Mouse (Mus musculus) limb, embryonic 13.5 days (tissue): ENCODE measurements around the gene Entpd8. TPM values are rescaled to one million over a fixed set of nuclear protein-coding genes. Genes with fewer than 3 reads are reported as not detected.
A peak's percentile ranks its signal among the peaks of the same experiment; 100 is the strongest.

Experiments
- ATAC-seq: fragments of 200-750 bp; cut with Nextera tagmentation; 2 replicates; pipeline ENCODE4 v1.8.0; 2017; ENCODE audit warnings: low read depth, moderate number of reproducible peaks, moderate TSS enrichment; ENCODE audit not compliant: low FRiP score
- H3K27ac ChIP-seq: fragments of 300-500 bp; sonication (generic); 2 replicates; pipeline ENCODE4 v1.5.1; 2015; ENCODE audit warnings: inconsistent platforms, mild to moderate bottlenecking, moderate library complexity
- H3K27me3 ChIP-seq: fragments of 300-500 bp; sonication (generic); 2 replicates; pipeline ENCODE4 v1.6.1; 2015; ENCODE audit warnings: mild to moderate bottlenecking, inconsistent platforms
- H3K36me3 ChIP-seq: fragments of 300-500 bp; sonication (generic); 2 replicates; pipeline ENCODE4 v1.6.1; 2015; ENCODE audit warnings: inconsistent platforms, mild to moderate bottlenecking, moderate library complexity
- H3K4me1 ChIP-seq: fragments of 300-500 bp; sonication (generic); 2 replicates; pipeline ENCODE4 v1.6.1; 2015; ENCODE audit warnings: inconsistent platforms
- H3K4me2 ChIP-seq: fragments of 300-500 bp; sonication (generic); replicated peaks from 2 replicates; pipeline ENCODE4 v1.6.1; 2015; ENCODE audit warnings: inconsistent platforms, mild to moderate bottlenecking, moderate library complexity
- H3K4me3 ChIP-seq: fragments of 300-500 bp; sonication (generic); 2 replicates; pipeline ENCODE4 v1.5.1; 2015; ENCODE audit warnings: moderate library complexity, mild to moderate bottlenecking, inconsistent platforms
- H3K9ac ChIP-seq: fragments of 300-500 bp; sonication (generic); 2 replicates; pipeline ENCODE4 v1.6.1; 2015; ENCODE audit warnings: mild to moderate bottlenecking, inconsistent platforms
- H3K9me3 ChIP-seq: fragments of 300-500 bp; sonication (generic); 2 replicates; pipeline ENCODE4 v1.6.1; 2016; ENCODE audit warnings: inconsistent platforms
- WGBS: fragments of 180-500 bp; shearing (Covaris S2); methylation state at CpG from one replicate; pipeline ENCODE4 v1.1.7; 2015; 5-methylcytosine and 5-hydroxymethylcytosine counted together
- polyA plus RNA-seq: library from polyadenylated mRNA; unstranded; fragments of >200 nt; fragmentation: Nextera tagmentation; extraction: Ambion mirVana; gene quantifications from 2 replicates; pipeline ENCODE4 v1.2.1, GENCODE M21; 2015

Gene Entpd8
- polyA plus RNA-seq, 1 experiment from 2014 or later: not detected

DNA sequence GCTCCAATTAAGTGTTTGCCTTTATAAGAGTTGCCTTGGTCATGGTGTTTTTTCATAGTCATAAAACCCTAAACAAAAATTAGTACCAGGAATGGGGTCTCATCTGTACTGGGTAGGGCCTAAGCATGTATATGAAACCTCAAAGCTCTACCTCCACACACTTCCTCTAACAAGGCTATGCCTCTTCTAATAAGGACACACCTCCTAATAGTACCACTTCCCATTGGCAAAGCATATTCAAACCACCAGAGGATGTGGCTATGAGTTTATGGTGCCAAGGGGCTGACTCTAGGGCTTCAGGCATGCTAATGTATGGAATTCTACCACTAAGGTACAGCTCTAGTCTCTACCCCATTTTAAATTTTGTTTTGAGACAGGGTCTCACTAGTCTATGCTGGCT lies 14.6 kb upstream of the Entpd8 start:
- no peaks in the 10 kb centered on the region for H3K27me3 ChIP-seq
- no peaks in the 10 kb centered on the region for H3K9me3 ChIP-seq
- no peak overlapping the region for H3K4me3 ChIP-seq
- H3K27ac ChIP-seq: no peak overlapping the region
- H3K9ac ChIP-seq: no peak overlapping the region
- no peak for ATAC-seq
- H3K4me1 ChIP-seq: no peaks in the 10 kb centered on the region
- H3K36me3 ChIP-seq: peaks cover 28% of the 10 kb centered on the region
- no peak overlapping the region for H3K4me2 ChIP-seq

DNA sequence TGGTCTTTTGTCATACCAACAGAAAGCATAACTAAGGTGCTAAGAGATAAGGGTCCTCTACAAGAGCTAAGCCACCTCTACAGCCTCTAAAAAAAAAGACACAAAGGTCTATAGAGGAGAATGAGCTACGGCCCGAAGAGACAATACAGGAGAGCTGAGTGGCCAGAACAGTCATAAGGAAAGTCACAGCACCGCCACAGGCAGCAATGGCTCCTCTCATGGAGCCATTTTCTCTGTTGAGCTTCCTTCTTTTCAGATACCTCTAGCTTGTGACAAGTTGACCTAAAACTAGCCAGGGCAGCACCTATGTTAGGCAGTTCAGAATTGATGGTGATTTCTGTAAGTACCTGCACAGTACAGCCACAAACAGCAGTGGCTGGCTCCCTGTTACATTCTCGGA lies 13.6 kb upstream of the Entpd8 start:
- WGBS: 85% methylated on average over 4 of the region's 4 CpGs
- Histone ChIP-seq H3K27me3 (no peaks in the 10 kb centered on the region), H3K9me3 (no peaks in the 10 kb centered on the region), H3K4me2 (no peak overlapping the region), H3K4me3 (no peak overlapping the region), H3K4me1 (no peaks in the 10 kb centered on the region), H3K9ac (no peak overlapping the region), H3K36me3 (peaks cover 17% of the 10 kb centered on the region), H3K27ac (no peak overlapping the region)
- ATAC-seq: no peak

DNA sequence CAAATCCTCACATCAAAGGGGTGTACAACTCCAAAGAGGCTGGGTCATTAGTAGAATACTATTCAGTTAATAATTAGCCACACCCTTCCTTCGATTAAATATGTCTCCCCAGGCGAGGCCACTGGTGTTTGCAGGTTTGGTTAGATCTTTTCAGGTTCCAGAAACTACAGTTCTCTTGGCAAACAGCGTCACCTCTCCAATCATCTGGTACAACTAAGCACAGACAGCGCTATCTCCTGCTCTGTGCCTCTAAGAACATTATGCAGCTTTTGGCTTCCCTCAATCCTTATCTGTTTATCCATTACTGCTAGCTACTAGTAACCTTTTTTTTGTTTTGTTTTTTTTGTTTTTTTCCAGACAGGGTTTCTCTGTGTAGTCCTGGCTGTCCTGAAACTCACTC lies 10.6 kb upstream of the Entpd8 start:
- ATAC-seq: no peak
- H3K4me1 ChIP-seq: no peaks in the 10 kb centered on the region
- H3K36me3 ChIP-seq: no peaks in the 10 kb centered on the region
- no peak overlapping the region for H3K9ac ChIP-seq
- 83% methylated on average over 4 of the region's 4 CpGs for WGBS
- no peaks in the 10 kb centered on the region for H3K27me3 ChIP-seq
- no peaks in the 10 kb centered on the region for H3K9me3 ChIP-seq
- no peak overlapping the region for H3K27ac ChIP-seq
- no peak overlapping the region for H3K4me2 ChIP-seq
- no peak overlapping the region for H3K4me3 ChIP-seq

DNA sequence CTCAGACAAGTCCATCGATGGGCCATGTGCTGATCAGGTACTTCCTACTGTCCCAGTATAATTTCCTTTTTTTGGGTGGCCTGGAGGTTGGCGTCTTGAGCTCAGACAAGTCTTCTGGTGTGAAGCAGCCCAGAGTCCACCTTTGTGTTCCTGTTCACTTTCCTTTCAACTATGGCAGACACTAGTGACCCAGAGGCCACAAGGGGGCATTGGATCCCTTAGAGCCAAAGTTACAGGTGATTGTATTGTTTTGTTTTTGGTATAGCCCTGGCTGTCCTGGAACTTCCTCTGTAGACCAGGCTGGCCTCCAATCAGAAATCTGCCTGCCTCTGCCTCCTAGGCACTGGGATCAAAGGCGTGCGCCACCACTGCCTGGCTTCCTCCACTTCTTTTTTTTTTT lies 7.7 kb upstream of the Entpd8 start:
- H3K9ac ChIP-seq: no peak overlapping the region
- H3K4me2 ChIP-seq: no peak overlapping the region
- no peaks in the 10 kb centered on the region for H3K36me3 ChIP-seq
- H3K27ac ChIP-seq: no peak overlapping the region
- H3K27me3 ChIP-seq: no peaks in the 10 kb centered on the region
- no peaks in the 10 kb centered on the region for H3K9me3 ChIP-seq
- H3K4me3 ChIP-seq: no peak overlapping the region
- WGBS: 94% methylated on average over 4 of the region's 4 CpGs
- H3K4me1 ChIP-seq: no peaks in the 10 kb centered on the region
- ATAC-seq: no peak

DNA sequence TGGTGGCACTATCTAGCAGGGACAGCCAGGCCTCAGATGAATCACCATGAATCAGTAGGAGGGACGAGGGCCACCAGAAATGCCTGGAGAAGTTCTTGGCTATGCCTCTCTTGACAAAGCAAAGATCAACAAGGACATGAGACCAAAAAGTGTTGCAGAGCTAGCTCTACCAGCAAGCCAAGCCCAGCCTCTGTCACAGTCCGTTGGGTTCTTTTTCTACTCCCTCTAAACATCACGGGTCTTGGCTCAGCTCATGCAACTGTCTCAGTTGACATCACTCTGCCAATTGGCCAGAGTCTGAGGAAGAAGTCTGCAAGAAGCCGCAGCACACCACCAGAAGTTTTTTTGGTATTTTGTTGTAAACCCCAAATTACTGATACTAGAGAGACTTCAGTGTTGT lies 4.6 kb upstream of the Entpd8 start:
- no peak for ATAC-seq
- 59% methylated on average over 4 of the region's 4 CpGs for WGBS

DNA sequence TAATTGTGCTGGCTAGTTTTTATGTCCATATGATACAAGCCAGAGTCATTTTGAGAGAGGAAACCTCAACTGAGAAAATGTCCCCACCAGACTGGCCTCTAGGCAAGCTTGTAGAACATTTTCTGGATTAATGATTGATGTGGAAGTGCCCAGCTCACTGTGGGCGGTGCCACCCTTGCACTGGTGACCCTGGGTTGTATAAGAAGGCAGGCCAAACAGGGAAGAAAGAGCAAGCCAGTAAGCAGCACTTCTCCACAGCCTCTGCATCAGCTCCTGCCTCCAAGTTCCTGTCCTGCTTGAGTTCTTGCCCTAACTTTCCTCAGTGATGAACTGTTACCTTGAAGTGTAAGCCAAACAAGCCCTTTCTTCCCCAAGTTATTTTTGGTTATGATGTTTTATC lies 1.1 kb upstream of the Entpd8 start:
- no peak overlapping the region for H3K4me3 ChIP-seq

More for the DNA sequence above, 4.6 kb upstream of the Entpd8 start:
- H3K9me3 ChIP-seq: no peaks in the 10 kb centered on the region
- no peaks in the 10 kb centered on the region; the same call in 1 of the 2 replicates for H3K27me3 ChIP-seq
- no peak overlapping the region for H3K27ac ChIP-seq
- H3K9ac ChIP-seq: no peak overlapping the region
- H3K4me2 ChIP-seq: no peak overlapping the region
- H3K36me3 ChIP-seq: no peaks in the 10 kb centered on the region
- H3K4me3 ChIP-seq: no peak overlapping the region
- no peaks in the 10 kb centered on the region for H3K4me1 ChIP-seq

DNA sequence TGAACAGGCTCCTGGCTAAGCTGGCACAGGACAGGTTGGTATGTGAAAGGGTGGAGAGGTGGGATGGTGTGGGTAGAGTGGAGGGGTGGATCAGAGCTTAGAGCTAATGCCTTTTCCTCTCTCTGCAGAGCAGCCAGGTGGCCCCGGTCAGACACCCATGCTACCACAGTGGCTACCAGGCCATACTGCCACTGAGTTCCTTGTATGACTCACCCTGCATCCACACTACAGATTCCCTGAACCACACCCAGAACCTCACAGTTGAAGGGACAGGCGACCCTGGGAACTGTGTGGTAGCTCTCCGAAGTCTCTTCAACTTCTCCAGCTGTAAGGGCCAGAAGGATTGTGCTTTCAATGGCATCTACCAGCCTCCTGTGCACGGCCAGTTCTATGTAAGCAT lies 3.6 kb downstream of the Entpd8 start:
- Histone ChIP-seq H3K27ac (no peak overlapping the region), H3K4me3 (no peak overlapping the region), H3K9me3 (no peaks in the 10 kb centered on the region), H3K9ac (no peak overlapping the region), H3K4me2 (no peak overlapping the region), H3K4me1 (no peaks in the 10 kb centered on the region), H3K36me3 (no peaks in the 10 kb centered on the region), H3K27me3 (no peaks in the 10 kb centered on the region; the same call in 1 of the 2 replicates)
- ATAC-seq: no peak
- WGBS: 83% methylated on average over 4 of the region's 4 CpGs

More for the DNA sequence above, 1.1 kb upstream of the Entpd8 start:
- no peaks in the 10 kb centered on the region for H3K36me3 ChIP-seq
- no peaks in the 10 kb centered on the region for H3K9me3 ChIP-seq
- no peaks in the 10 kb centered on the region; the same call in 1 of the 2 replicates for H3K27me3 ChIP-seq
- H3K27ac ChIP-seq: no peak overlapping the region
- WGBS: 77% methylated on average over 1 of the region's 1 CpGs
- no peak overlapping the region for H3K4me2 ChIP-seq
- no peaks in the 10 kb centered on the region for H3K4me1 ChIP-seq
- H3K9ac ChIP-seq: no peak overlapping the region
- ATAC-seq: no peak

DNA sequence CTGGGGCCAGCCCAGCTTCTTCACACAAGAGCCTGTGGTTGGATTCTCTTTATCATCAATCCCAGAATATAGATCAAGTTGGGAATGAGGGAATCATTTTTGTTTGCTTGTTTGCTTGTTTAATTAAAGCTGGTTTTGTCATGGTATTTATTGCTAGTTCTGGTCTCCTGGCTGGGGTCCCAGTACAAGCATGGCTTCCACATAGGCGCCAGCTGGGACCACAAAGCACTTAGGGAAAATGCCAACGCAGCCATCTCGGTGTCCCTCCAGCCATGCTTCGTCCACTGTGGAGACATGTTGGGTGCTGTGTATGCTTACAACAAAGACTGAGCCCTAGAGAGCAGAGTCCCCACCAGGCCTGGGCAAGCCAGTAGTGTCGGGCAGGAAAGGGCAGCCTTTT lies 5.5 kb downstream of the Entpd8 start:
- whole genome bisulfite sequencing: 86% methylated on average over 5 of the region's 5 CpGs
- H3K9ac ChIP-seq: no peak overlapping the region

DNA sequence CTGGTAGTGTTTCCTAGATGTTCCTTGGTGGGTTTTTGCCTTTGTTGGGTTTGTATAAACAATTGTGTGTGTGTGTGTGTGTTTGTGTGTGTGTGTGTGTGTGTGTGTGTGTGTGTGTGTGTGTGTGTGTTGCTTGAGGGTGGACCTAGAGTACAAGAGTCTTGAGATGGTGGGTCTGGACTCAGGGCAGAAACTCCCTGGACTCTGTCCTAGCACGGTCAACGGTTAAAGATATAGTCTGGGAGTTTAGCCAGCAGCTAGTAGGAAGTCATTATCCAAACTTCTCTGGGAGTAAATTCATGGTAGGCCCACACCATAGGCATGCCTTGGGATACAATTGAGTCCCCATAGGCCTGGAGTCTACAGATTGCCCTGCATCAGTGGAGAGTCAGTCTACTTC lies 7.7 kb downstream of the Entpd8 start:
- no peaks in the 10 kb centered on the region for H3K4me1 ChIP-seq
- no peak for ATAC-seq
- no peak overlapping the region for H3K4me2 ChIP-seq
- H3K27me3 ChIP-seq: 0 out of 2 replicates have a peak, but pooled peaks cover under 1% of the 10 kb centered on the region
- no peak overlapping the region for H3K9ac ChIP-seq
- WGBS: 95% methylated on average over 2 of the region's 2 CpGs
- no peak overlapping the region for H3K4me3 ChIP-seq
- H3K9me3 ChIP-seq: no peaks in the 10 kb centered on the region
- H3K27ac ChIP-seq: no peak overlapping the region
- H3K36me3 ChIP-seq: no peaks in the 10 kb centered on the region

More for the DNA sequence above, 5.5 kb downstream of the Entpd8 start:
- H3K4me3 ChIP-seq: no peak overlapping the region
- H3K9me3 ChIP-seq: no peaks in the 10 kb centered on the region
- H3K27ac ChIP-seq: no peak overlapping the region
- H3K36me3 ChIP-seq: no peaks in the 10 kb centered on the region
- no peak for ATAC-seq
- H3K4me2 ChIP-seq: no peak overlapping the region
- no peaks in the 10 kb centered on the region for H3K4me1 ChIP-seq
- H3K27me3 ChIP-seq: no peaks in the 10 kb centered on the region; the same call in 1 of the 2 replicates

DNA sequence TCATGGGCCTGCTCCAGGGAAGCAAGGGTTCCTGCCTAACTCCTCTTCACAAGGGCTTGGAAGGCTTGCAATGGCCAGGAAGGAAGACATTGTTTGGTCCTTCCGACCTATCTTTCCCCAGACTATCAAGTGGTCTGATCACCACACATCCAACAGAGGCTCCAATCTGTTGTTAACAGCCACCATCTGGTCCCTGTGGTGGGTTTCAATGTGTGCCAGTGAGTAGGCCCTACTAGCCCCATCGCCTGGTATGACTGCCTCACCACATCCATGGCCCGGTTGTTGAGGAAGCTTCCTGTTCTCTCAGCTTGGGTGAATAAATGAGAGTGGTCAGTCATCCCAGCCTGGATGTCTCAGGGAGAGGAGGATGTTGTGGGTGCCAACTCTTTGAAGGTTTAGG lies 8.5 kb downstream of the Entpd8 start:
- Histone ChIP-seq H3K4me1 (no peaks in the 10 kb centered on the region), H3K27me3 (peaks cover 8% of the 10 kb centered on the region), H3K36me3 (no peaks in the 10 kb centered on the region), H3K9ac (no peak overlapping the region), H3K27ac (no peak overlapping the region), H3K9me3 (no peaks in the 10 kb centered on the region), H3K4me2 (no peak overlapping the region), H3K4me3 (no peak overlapping the region)
- 83% methylated on average over 3 of the region's 3 CpGs for WGBS
- ATAC-seq: no peak

DNA sequence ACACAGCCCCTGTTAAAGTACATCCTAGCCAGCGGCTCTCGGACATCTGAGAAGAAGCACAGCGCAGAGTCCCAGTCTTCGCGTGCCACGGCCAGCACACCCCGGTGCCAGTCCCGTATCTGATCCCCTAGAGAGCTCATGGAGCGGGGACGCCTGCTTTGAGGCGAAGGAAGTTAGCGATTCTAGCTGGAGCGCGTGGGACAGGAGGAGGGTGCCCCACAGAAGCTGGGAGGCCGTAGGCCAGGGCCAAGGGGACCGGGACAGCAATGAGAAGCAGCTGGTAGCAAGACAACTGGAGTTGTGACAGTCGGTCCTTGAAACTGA lies 14.6 kb downstream of the Entpd8 start:
- no peak overlapping the region for H3K27ac ChIP-seq
- peak overlapping the region; percentile 43 for H3K4me2 ChIP-seq
- H3K9me3 ChIP-seq: no peaks in the 10 kb centered on the region
- H3K4me3 ChIP-seq: peak overlapping the region; percentile 11
- peaks cover 7% of the 10 kb centered on the region; the same call in 1 of the 2 replicates for H3K4me1 ChIP-seq
- peak overlapping the region; percentile 19; the same call in 1 of the 2 replicates for H3K9ac ChIP-seq
- WGBS: 35% methylated on average over 17 of the region's 17 CpGs
- no peak for ATAC-seq
- H3K27me3 ChIP-seq: peaks cover 42% of the 10 kb centered on the region
- H3K36me3 ChIP-seq: no peaks in the 10 kb centered on the region

DNA sequence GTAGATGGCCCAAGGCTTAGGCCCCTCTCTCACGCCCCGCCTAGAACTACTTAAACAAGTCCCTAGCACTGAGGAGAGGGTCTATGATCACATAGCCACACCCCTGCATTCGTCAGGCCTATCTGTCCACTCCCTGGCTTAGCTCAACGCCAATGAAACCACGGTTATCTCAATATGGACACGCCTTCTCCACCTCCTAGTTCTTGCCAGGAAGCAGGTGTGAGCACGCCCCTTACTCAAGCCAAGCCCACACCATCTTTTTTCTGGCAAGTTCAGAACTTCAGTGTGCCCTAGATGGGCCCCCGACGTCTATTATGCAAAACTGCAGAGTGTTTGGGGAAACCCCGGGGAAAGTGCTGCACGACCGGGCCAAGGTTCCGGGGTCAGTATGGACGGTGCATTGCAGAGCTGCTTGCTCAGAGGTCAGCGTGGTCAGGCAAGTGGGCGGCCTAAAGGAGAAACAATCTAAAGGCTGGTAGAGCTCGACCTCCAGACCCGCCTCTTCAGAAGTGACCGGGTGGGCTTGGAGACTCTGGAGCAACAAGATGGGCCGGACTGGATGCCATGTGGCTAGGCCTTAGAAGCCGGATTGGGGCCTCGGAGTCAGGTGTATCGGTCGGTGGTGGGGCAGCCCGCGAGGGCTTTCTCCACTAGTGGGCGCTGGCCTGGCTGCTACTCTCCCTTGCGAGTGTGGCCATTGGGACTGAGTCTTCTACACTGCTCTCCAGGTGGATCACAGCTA lies 15.2 kb downstream of the Entpd8 start, which contains the start of gene Noxa1:
Gene Noxa1, minus strand, starts transcription at position 41 of the 742 bp plus-strand sequence.
- Histone ChIP-seq H3K27me3 (peaks cover 42% of the 10 kb centered on the region), H3K4me3 (peak within 1 kb of the TSS; percentile 11), H3K36me3 (no peaks in the 10 kb centered on the region), H3K4me2 (peak within 1 kb of the TSS; percentile 43), H3K4me1 (peaks cover 7% of the 10 kb centered on the region; the same call in 1 of the 2 replicates), H3K9me3 (no peaks in the 10 kb centered on the region), H3K9ac (peak within 1 kb of the TSS; percentile 19; the same call in 1 of the 2 replicates), H3K27ac (no peak within 1 kb of the TSS)
- ATAC-seq: peak; percentile 71; the same call in 1 of the 2 replicates
- 46% methylated on average over 28 of the region's 28 CpGs for WGBS
